Mouse (Mus musculus) layer of hippocampus, adult 11-12 months (tissue): ENCODE data around the gene Klk1b22.
"Not testable (repeated sequence)": the region's sequence is repeated elsewhere in the genome, so short reads cannot be mapped to it uniquely, and the experiment has no call there.

ENCODE experiments used
- DNase-seq: peaks from one replicate; pipeline ENCODE4 v3.0.0; 2022; ENCODE audit warnings: low spot score

Klk1b22 gene

DNA sequence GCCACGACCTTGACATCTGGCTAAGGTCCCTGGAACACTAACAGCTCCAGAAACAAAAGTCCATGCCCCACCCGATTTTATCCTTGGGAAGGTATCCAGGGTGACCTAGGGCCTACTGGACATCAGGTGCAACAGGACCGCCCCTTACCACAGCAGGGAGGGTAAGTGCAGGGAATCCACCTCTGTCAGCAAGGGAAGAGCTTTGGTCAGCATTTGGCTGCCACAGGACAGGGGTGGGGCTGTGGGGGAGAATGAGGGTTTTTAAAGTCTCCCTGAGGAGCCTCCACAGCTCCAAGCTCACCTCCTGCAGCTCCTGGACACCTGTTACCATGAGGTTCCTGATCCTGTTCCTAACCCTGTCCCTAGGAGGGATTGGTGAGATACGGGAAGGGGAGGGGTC, at the start of gene Klk1b22:
Gene Klk1b22, plus strand, starts transcription at position 301 of the 400 bp plus-strand sequence.
- no peak for DNase-seq

DNA sequence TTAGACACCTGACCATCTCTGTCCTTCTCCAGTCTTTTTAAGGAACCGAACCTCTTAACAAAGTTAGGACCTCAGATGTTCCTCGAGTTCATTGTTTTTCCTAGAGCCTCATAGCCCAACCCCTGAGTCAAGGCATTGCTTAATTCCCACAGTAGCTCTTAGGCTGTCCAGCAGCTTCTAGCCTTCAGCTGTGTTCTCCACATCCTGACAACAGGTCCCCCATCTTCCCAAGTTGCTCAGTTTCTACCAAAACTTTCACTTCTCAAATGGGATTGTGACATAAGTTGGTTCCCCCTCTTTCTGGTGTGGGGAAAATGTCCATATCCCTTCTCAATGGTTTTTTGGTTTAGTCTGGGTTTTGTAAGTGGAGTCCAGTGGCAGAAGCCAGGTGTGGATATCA, 40.4 kb upstream of the Klk1b22 start:
- no peak for DNase-seq

DNA sequence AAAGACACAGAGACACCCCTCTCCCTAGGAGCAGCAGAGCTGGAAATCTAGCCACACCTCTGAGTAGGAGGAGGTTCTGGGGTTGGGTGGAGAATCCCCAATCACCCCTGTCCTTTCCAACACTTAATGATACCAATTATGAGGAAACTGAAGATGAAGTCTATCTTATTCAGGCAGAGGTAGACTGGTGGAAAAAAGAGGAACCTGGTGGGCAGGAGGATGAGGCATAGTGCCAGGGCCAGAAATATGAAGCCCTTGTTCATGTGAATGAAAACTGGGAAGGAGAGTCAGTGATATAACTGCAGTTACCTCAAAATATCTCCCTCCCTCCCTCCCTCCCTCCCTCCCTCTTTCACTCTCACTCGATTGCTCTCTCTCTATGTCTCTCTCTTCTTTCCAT, 34.8 kb upstream of the Klk1b22 start:
- DNase-seq, result no peak

DNA sequence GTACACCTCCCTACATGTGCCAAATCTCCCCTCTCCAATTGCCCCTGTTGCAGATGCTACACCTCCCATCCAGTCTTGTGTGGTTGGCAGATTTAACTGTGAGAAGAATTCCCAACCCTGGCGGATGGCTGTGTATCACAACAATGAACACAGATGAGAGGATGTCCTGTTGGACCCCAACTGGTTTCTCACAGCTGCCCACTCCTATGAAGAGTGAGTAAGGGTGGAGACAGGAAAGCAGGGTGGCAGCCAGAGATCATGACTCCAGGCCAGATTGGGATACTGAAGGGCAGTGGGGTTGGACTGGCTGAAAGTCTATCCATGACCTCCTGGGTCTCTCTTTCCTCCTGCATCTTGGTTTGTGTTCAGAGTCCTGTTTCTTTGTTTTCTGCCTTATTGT, 16.4 kb upstream of the Klk1b22 start:
- DNase-seq, result no peak

DNA sequence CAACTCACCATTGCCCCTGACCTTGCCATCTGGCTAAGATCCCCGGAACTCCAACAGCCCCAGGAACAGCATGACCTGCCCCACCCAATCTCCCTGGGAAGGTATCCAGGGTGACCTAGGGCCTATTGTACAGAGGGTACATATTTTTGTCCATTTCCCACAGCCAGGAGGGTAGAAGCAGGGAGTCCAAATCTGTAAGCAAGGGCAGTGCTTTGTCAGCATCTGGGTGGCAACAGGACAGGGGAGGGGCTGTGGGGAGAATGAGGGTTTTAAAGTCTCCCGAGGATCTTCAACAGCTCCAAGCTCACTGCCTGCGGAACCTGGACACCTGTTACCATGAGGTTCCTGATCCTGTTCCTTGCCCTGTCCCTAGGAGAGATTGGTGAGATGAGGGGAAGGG, 10.4 kb upstream of the Klk1b22 start, which contains the start of gene Klk1b21:
Gene Klk1b21, plus strand, starts transcription at position 301 of the 400 bp plus-strand sequence.
- DNase-seq, result not testable (repeated sequence)

DNA sequence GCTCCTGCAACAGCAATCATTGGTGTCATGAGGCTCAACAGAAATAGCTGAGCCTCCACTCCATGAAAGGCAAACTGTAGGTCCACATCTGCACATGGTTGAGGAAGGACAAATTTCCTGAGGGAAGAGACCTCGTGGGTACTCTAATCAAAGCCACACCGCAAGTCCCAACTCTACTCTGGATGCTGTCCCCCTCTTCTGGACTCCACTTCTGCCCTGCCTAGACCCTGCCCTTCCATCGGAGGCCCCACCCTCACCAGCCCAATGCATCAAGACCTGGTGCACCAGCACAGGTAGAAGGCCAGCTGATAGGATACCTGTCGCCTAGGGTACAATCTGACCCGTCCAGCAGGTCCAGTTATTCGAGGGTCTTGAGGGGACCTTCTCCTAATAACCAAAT, 11.0 kb downstream of the Klk1b22 start:
- no peak for DNase-seq

DNA sequence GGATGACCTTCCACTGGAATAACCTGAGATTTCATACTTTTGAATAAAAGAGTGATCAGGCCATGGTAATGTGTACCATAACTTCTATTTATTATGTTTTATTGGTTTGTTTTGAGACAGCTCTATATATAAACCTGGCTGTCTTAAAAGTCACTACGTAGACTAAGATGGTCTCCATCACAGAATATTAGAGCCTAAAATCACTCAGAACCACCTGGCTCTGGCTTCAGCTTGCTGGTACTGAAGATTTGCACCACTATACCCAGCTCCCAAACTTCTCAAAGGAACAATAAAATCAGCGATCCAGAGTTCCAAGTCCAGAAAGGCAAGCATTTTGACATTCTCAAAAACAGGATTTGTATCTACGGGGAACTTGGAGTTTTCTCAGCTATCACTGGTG, 24.0 kb downstream of the Klk1b22 start, which contains the start of gene Klk1b16:
Gene Klk1b16, plus strand, starts transcription at position 301 of the 400 bp plus-strand sequence.
- no peak for DNase-seq
